In genomic region chr12:17175124-17175523, GRCm38 (mm10) we compare ENCODE assay signal across 9 mouse cellular contexts. TPM values are rescaled to one million over a fixed set of nuclear protein-coding genes. Genes with fewer than 3 reads are reported as not detected.
DNase-seq lines count a peak whose midpoint lies in the region; ATAC-seq and TF ChIP-seq lines count a peak whose summit lies in the region.
"Had no signal": no experiment of that assay in that cellular context is flagged by ENCODE, and none has a peak within 500 bp of the region (broad histone marks: within the 10 kb centered on the region; RNA-seq: fewer than 3 reads in every experiment).

No protein-coding gene starts in this region.

- no peak for TF ChIP-seq POLR2A in small intestine, adult 2 months (IDR thresholded peaks at IDR 0.05; ENCODE audit: low read depth, low read length)
- no peak for TF ChIP-seq POLR2A in kidney, adult 2 months (IDR thresholded peaks at IDR 0.05; ENCODE audit: low read depth, low read length)

- H3K4me2 ChIP-seq in forebrain, embryonic 13.5 days, result peak overlapping the region; percentile 99
- peak overlapping the region; percentile 98; the same call in 1 of the 2 replicates for H3K4me2 ChIP-seq in limb, embryonic 11.5 days (ENCODE audit: low read depth, severe bottlenecking)

- peak overlapping the region; percentile 76 for H3K4me3 ChIP-seq in layer of hippocampus, adult 2 months
- H3K4me3 ChIP-seq in forebrain, embryonic 13.5 days, result peak overlapping the region; percentile 58
- H3K4me3 ChIP-seq in limb, embryonic 11.5 days (ENCODE audit: low read depth, low read length), result no peak overlapping the region
- peak overlapping the region; percentile 54 for H3K4me3 ChIP-seq in small intestine, adult 2 months (ENCODE audit: low read depth, low read length)
- H3K4me3 ChIP-seq in kidney, adult 2 months (ENCODE audit: insufficient read depth, low read depth, low read length), result no peak overlapping the region

- no peak for TF ChIP-seq CTCF in layer of hippocampus, adult 2 months (conservative IDR thresholded peaks at IDR 0.05)
- no peak for TF ChIP-seq CTCF in small intestine, adult 2 months (IDR thresholded peaks at IDR 0.05; ENCODE audit: extremely low read depth, insufficient read length, insufficient replicate concordance, low read depth, low read length)
- TF ChIP-seq CTCF in kidney, adult 2 months (conservative IDR thresholded peaks at IDR 0.05; ENCODE audit: insufficient read depth, insufficient read length, low read depth, low read length), result no peak

- H3K9ac ChIP-seq in forebrain, embryonic 13.5 days, result peak overlapping the region; percentile 73; the same call in 1 of the 2 replicates
- H3K9ac ChIP-seq in limb, embryonic 11.5 days (ENCODE audit: low read length), result no peak overlapping the region

- no peak for DNase-seq in layer of hippocampus, adult 2 months (ENCODE audit: low spot score in 2 of 2)
- DNase-seq in layer of hippocampus, postnatal 36 days, result no peak
- DNase-seq in limb, embryonic 11.5 days (ENCODE audit: low spot score), result no peak
- no peak for DNase-seq in thymus, postnatal 14 days
- DNase-seq in kidney, adult 2 months, result no peak

- H3K27ac ChIP-seq in layer of hippocampus, adult 2 months, result peak overlapping the region; percentile 90
- H3K27ac ChIP-seq in forebrain, embryonic 13.5 days, result no peak overlapping the region
- no peak overlapping the region for H3K27ac ChIP-seq in limb, embryonic 11.5 days (replicated peaks; ENCODE audit: low read depth, low read length)
- H3K27ac ChIP-seq in small intestine, adult 2 months (ENCODE audit: insufficient read depth, low read depth, low read length), result no peak overlapping the region
- H3K27ac ChIP-seq in kidney, adult 2 months (ENCODE audit: insufficient read depth, low read depth, low read length), result no peak overlapping the region

- H3K27me3 ChIP-seq in forebrain, embryonic 13.5 days, result peaks cover 28% of the 10 kb centered on the region
- peaks cover 21% of the 10 kb centered on the region for H3K27me3 ChIP-seq in limb, embryonic 11.5 days (ENCODE audit: control insufficient read depth, insufficient read depth, low read length)
- peaks cover 6% of the 10 kb centered on the region; the same call in 1 of the 2 replicates for H3K27me3 ChIP-seq in small intestine, adult 2 months (ENCODE audit: control insufficient read depth, insufficient read depth, low read length)
- H3K27me3 ChIP-seq in kidney, adult 2 months (replicated peaks; ENCODE audit: control insufficient read depth, insufficient read depth, low read length), result no peaks in the 10 kb centered on the region

- no peak for ATAC-seq in forebrain, embryonic 13.5 days
- no peak for ATAC-seq in limb, embryonic 11.5 days (ENCODE audit: insufficient number of reproducible peaks, low FRiP score, low TSS enrichment, low read depth)
- no peak for ATAC-seq in megakaryocyte-erythroid progenitor cell, adult 5-6 weeks (replicated peaks; ENCODE audit: low FRiP score, low TSS enrichment, poor library complexity, severe bottlenecking)

- H3K36me3 ChIP-seq in forebrain, embryonic 13.5 days (ENCODE audit: poor library complexity, severe bottlenecking), result no peaks in the 10 kb centered on the region
- no peaks in the 10 kb centered on the region for H3K36me3 ChIP-seq in limb, embryonic 11.5 days (ENCODE audit: control insufficient read depth, insufficient read depth, low read length)
- no peaks in the 10 kb centered on the region for H3K36me3 ChIP-seq in small intestine, adult 2 months (ENCODE audit: control insufficient read depth, insufficient read depth, low read length)
- no peaks in the 10 kb centered on the region for H3K36me3 ChIP-seq in kidney, adult 2 months (ENCODE audit: control insufficient read depth, insufficient read depth, low read length)
- H3K36me3 ChIP-seq: G1E had no signal

- H3K9me3 ChIP-seq in forebrain, embryonic 13.5 days (replicated peaks), result no peaks in the 10 kb centered on the region
- no peaks in the 10 kb centered on the region for H3K9me3 ChIP-seq in limb, embryonic 11.5 days (ENCODE audit: control insufficient read depth, low read length)
- H3K9me3 ChIP-seq: G1E had no signal

- H3K4me1 ChIP-seq in forebrain, embryonic 13.5 days, result peaks cover 20% of the 10 kb centered on the region
- peaks cover 5% of the 10 kb centered on the region for H3K4me1 ChIP-seq in limb, embryonic 11.5 days (ENCODE audit: control insufficient read depth, insufficient read depth, low read length)
- H3K4me1 ChIP-seq in small intestine, adult 2 months (ENCODE audit: control insufficient read depth, insufficient read depth, insufficient read length, low read length), result peaks cover 8% of the 10 kb centered on the region
- no peaks in the 10 kb centered on the region for H3K4me1 ChIP-seq in kidney, adult 2 months (ENCODE audit: control insufficient read depth, insufficient read depth, low read length)

- WGBS in forebrain, embryonic 13.5 days, result 81% methylated on average over 20 of the region's 20 CpGs
- 66% methylated on average over 20 of the region's 20 CpGs for WGBS in limb, embryonic 11.5 days
- WGBS in small intestine, adult 2 months, result 72% methylated on average over 20 of the region's 20 CpGs
- WGBS in kidney, adult 2 months, result 75% methylated on average over 20 of the region's 20 CpGs

RNA-seq across cellular contexts. Expression of gene Kcnf1, which starts 1.6 kb away (rescaled TPM):
- total RNA-seq in layer of hippocampus, adult 2 months (2021), result 10 to 100 TPM; 36.5 to 36.8 TPM
- total RNA-seq in layer of hippocampus, postnatal 36 days (2021), result 10 to 100 TPM; 35.2 to 40.0 TPM
- 2.6 and 2.8 TPM in 2 replicates for polyA plus RNA-seq in forebrain, embryonic 13.5 days (2015; fragmentation: Nextera tagmentation; extraction: Ambion mirVana)
- 0.21 and 0.41 TPM in 2 replicates for polyA plus RNA-seq in limb, embryonic 11.5 days (2014; fragmentation: Nextera tagmentation; extraction: Ambion mirVana)
- polyA plus RNA-seq in small intestine, adult 2 months (2012; rRNA removed), result 2.0 and 2.5 TPM in 2 replicates
- total RNA-seq in megakaryocyte-erythroid progenitor cell, adult 5-6 weeks (2014; fragmentation: Nextera tagmentation), result not detected in 2 replicates
- not detected in 2 replicates for total RNA-seq in megakaryocyte-erythroid progenitor cell, adult 5-6 weeks (2017)
- 0.86 and 1.0 TPM in 2 replicates for polyA plus RNA-seq in kidney, adult 2 months (2012; rRNA removed)
- polyA plus RNA-seq: G1E had no signal

Comparison
In these comparisons a context has a peak if more than half of its experiments do, and no peak if none do; other contexts are left out.
1. H3K4me3 ChIP-seq: peak in layer of hippocampus, adult 2 months (single experiment), forebrain, embryonic 13.5 days (single experiment) and small intestine, adult 2 months (single experiment); none in limb, embryonic 11.5 days (single experiment) and kidney, adult 2 months (single experiment).